In genomic region chr6:100288730-100289035, GRCm38 (mm10) we compare ENCODE assay signal across 11 mouse cellular contexts. TPM values are rescaled to one million over a fixed set of nuclear protein-coding genes. Genes with fewer than 3 reads are reported as not detected.
DNase-seq lines count a peak whose midpoint lies in the region; ATAC-seq and TF ChIP-seq lines count a peak whose summit lies in the region.
"Had no signal": no experiment of that assay in that cellular context is flagged by ENCODE, and none has a peak within 500 bp of the region (broad histone marks: within the 10 kb centered on the region; RNA-seq: fewer than 3 reads in every experiment).

No protein-coding gene starts in this region.

- TF ChIP-seq POLR2A in thymus, adult 2 months (IDR thresholded peaks at IDR 0.05; ENCODE audit: control insufficient read depth, extremely low read depth, insufficient read depth, low read length, poor library complexity), result no peak

- peak overlapping the region; percentile 97 for H3K4me2 ChIP-seq in heart, embryonic 12.5 days
- H3K4me2 ChIP-seq in intestine, embryonic 14.5 days (ENCODE audit: low read length), result peak overlapping the region; percentile 90
- peak overlapping the region; percentile 99 for H3K4me2 ChIP-seq in stomach, embryonic 15.5 days

- no peak overlapping the region for H3K27ac ChIP-seq in heart, embryonic 12.5 days (ENCODE audit: poor library complexity, severe bottlenecking)
- H3K27ac ChIP-seq in intestine, embryonic 14.5 days (ENCODE audit: low read depth), result no peak overlapping the region
- no peak overlapping the region for H3K27ac ChIP-seq in stomach, embryonic 15.5 days
- H3K27ac ChIP-seq in thymus, adult 2 months (ENCODE audit: control insufficient read depth, insufficient read depth, low read length), result no peak overlapping the region
- no peak overlapping the region for H3K27ac ChIP-seq in gastrocnemius, adult 2 months
- H3K27ac ChIP-seq: limb, embryonic 13.5 days had no signal

- TF ChIP-seq CTCF in thymus, adult 2 months (IDR thresholded peaks at IDR 0.05; ENCODE audit: borderline replicate concordance, control insufficient read depth, extremely low read depth, insufficient read depth, low read length, poor library complexity), result no peak
- no peak for TF ChIP-seq CTCF in gastrocnemius, adult 2 months (IDR thresholded peaks at IDR 0.05)

- intact Hi-C loops in heart, postnatal 25 days (cut with DNase I), result loop anchor here (5.0 to 10.0 kb wide), 6 partner anchors 126 to 546 kb away; partner anchors contain the start of gene Ppp4r2
- intact Hi-C loops in gastrocnemius, adult 2 months (cut with DNase I), result loop anchor here (5.0 to 10.0 kb wide), 3 partner anchors 126 to 314 kb away; no protein-coding TSS in a partner anchor

- ATAC-seq in heart, embryonic 12.5 days (ENCODE audit: insufficient number of reproducible peaks, low FRiP score), result no peak
- no peak for ATAC-seq in intestine, embryonic 14.5 days (replicated peaks; ENCODE audit: low FRiP score, low TSS enrichment, low read depth)
- ATAC-seq in stomach, embryonic 15.5 days (ENCODE audit: insufficient read depth, low FRiP score, low read depth), result no peak
- ATAC-seq: Patski had no signal

- H3K27me3 ChIP-seq in heart, embryonic 12.5 days (replicated peaks), result peaks cover 13% of the 10 kb centered on the region; the same call in 1 of the 2 replicates
- H3K27me3 ChIP-seq in intestine, embryonic 14.5 days (replicated peaks; ENCODE audit: control insufficient read depth, insufficient read depth, low read length), result no peaks in the 10 kb centered on the region
- no peaks in the 10 kb centered on the region for H3K27me3 ChIP-seq in stomach, embryonic 15.5 days (replicated peaks)
- no peaks in the 10 kb centered on the region; the same call in 1 of the 2 replicates for H3K27me3 ChIP-seq in thymus, adult 2 months (ENCODE audit: control insufficient read depth, insufficient read depth, low read length)
- H3K27me3 ChIP-seq: embryonic facial prominence, embryonic 15.5 days; Patski had no signal

- peaks cover 27% of the 10 kb centered on the region for H3K4me1 ChIP-seq in heart, embryonic 12.5 days (replicated peaks)
- H3K4me1 ChIP-seq in intestine, embryonic 14.5 days (replicated peaks; ENCODE audit: control insufficient read depth, insufficient read depth, low read length), result peaks cover 22% of the 10 kb centered on the region
- H3K4me1 ChIP-seq in stomach, embryonic 15.5 days, result peaks cover 10% of the 10 kb centered on the region
- peaks cover 10% of the 10 kb centered on the region for H3K4me1 ChIP-seq in thymus, adult 2 months (replicated peaks; ENCODE audit: control insufficient read depth, insufficient read depth, low read length)

- H3K9me3 ChIP-seq in heart, embryonic 12.5 days (replicated peaks), result no peaks in the 10 kb centered on the region
- no peaks in the 10 kb centered on the region for H3K9me3 ChIP-seq in intestine, embryonic 14.5 days (ENCODE audit: control insufficient read depth, low read length)
- no peaks in the 10 kb centered on the region for H3K9me3 ChIP-seq in stomach, embryonic 15.5 days
- H3K9me3 ChIP-seq: embryonic facial prominence, embryonic 15.5 days had no signal

- no peaks in the 10 kb centered on the region for H3K36me3 ChIP-seq in heart, embryonic 12.5 days
- H3K36me3 ChIP-seq in intestine, embryonic 14.5 days (ENCODE audit: control insufficient read depth, insufficient read depth, low read length), result no peaks in the 10 kb centered on the region
- H3K36me3 ChIP-seq in stomach, embryonic 15.5 days, result no peaks in the 10 kb centered on the region
- H3K36me3 ChIP-seq in thymus, adult 2 months (ENCODE audit: control insufficient read depth, insufficient read depth, low read length), result no peaks in the 10 kb centered on the region
- H3K36me3 ChIP-seq: embryonic facial prominence, embryonic 15.5 days; limb, embryonic 13.5 days had no signal

- WGBS in heart, embryonic 12.5 days, result 29% methylated on average over 4 of the region's 4 CpGs
- 44% methylated on average over 4 of the region's 4 CpGs for WGBS in intestine, embryonic 14.5 days
- 47% methylated on average over 4 of the region's 4 CpGs for WGBS in stomach, embryonic 15.5 days
- 72% methylated on average over 4 of the region's 4 CpGs for WGBS in thymus, adult 2 months

- DNase-seq in heart, postnatal 25 days (ENCODE audit: low spot score), result no peak
- DNase-seq in right cerebral cortex, postnatal 10 days (ENCODE audit: low spot score in 2 of 2), result peak; percentile 36 to 44
- DNase-seq in right cerebral cortex, postnatal 25 days, result no peak
- DNase-seq in intestine, embryonic 14.5 days (ENCODE audit: low spot score), result no peak
- no peak for DNase-seq in thymus, adult 2 months
- no peak for DNase-seq in gastrocnemius, adult 2 months

- no peak overlapping the region for H3K9ac ChIP-seq in heart, embryonic 12.5 days
- H3K9ac ChIP-seq in intestine, embryonic 14.5 days (ENCODE audit: low read length), result no peak overlapping the region
- no peak overlapping the region for H3K9ac ChIP-seq in stomach, embryonic 15.5 days

- H3K4me3 ChIP-seq in heart, embryonic 12.5 days, result peak overlapping the region; percentile 97
- no peak overlapping the region for H3K4me3 ChIP-seq in intestine, embryonic 14.5 days (ENCODE audit: low read depth, low read length)
- no peak overlapping the region for H3K4me3 ChIP-seq in stomach, embryonic 15.5 days (replicated peaks)
- H3K4me3 ChIP-seq in thymus, adult 2 months (ENCODE audit: control insufficient read depth, insufficient read depth, low read length), result no peak overlapping the region
- no peak overlapping the region for H3K4me3 ChIP-seq in gastrocnemius, adult 2 months

RNA-seq across cellular contexts. Expression of gene Rybp, which starts 1.4 kb away (rescaled TPM):
- 17.1 and 18.0 TPM in 2 replicates for polyA plus RNA-seq in heart, embryonic 12.5 days (2016; fragmentation: Nextera tagmentation; extraction: Ambion mirVana)
- 10 to 100 TPM; 12.5 to 14.0 TPM for total RNA-seq in heart, postnatal 25 days (2021)
- 13.8 and 14.7 TPM in 2 replicates for polyA plus RNA-seq in intestine, embryonic 14.5 days (2014; fragmentation: Nextera tagmentation; extraction: Ambion mirVana)
- polyA plus RNA-seq in stomach, embryonic 15.5 days (2015; fragmentation: Nextera tagmentation; extraction: Ambion mirVana), result 19.0 and 19.4 TPM in 2 replicates
- 28.6 and 31.9 TPM in 2 replicates for polyA plus RNA-seq in thymus, adult 2 months (2012; rRNA removed)
- total RNA-seq in gastrocnemius, adult 2 months (2021), result 1 to 10 TPM; 4.5 to 8.8 TPM

Comparison
In these comparisons a context has a peak if more than half of its experiments do, and no peak if none do; other contexts are left out.
1. DNase-seq: peak in right cerebral cortex, postnatal 10 days (2 of 2); none in heart, postnatal 25 days (single experiment), right cerebral cortex, postnatal 25 days (single experiment), intestine, embryonic 14.5 days (single experiment), thymus, adult 2 months (single experiment) and gastrocnemius, adult 2 months (single experiment).
2. Peak in every context shown above with its lines, with median percentiles within 50 percentile points of each other: H3K4me2 ChIP-seq.